ENCODE assay signal across 22 mouse cellular contexts in the genomic region with DNA sequence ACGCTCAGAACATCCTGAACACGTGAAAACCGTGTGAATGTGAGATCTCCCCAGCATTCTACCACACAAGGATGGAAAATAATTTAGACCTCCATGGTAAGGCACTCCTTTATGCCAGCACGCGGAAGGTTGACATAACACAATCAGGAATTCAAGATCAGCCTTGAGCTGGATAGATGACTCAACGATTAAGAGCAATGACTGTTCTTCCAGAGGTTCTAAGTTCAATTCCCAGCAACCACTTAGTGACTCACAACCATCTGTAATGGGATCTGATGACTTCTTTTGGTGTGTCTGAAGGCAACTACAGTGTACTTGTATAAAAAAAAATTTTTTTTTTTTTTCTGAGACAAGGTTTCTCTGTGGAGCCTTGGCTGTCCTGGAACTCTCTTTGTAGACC. TPM values are rescaled to one million over a fixed set of nuclear protein-coding genes. Genes with fewer than 3 reads are reported as not detected.
A peak's percentile ranks its signal among the peaks of the same experiment; 100 is the strongest.
DNase-seq lines count a peak whose midpoint lies in the region; ATAC-seq and TF ChIP-seq lines count a peak whose summit lies in the region.
"Had no signal": no experiment of that assay in that cellular context is flagged by ENCODE, and none has a peak within 500 bp of the region (broad histone marks: within the 10 kb centered on the region; RNA-seq: fewer than 3 reads in every experiment).

No protein-coding gene starts in this region.

- H3K4me3 ChIP-seq in heart, embryonic 14.5 days (ENCODE audit: control insufficient read depth in 1 of 2, insufficient read depth in 1 of 2, low read depth in 1 of 2, low read length in 2 of 2), result peak overlapping the region in 1 of 2 experiments; percentile 21; a peak in 1 of 4 replicates
- no peak overlapping the region for H3K4me3 ChIP-seq in stomach, embryonic 14.5 days (ENCODE audit: low read depth, low read length)
- H3K4me3 ChIP-seq in stomach, postnatal 0 days (ENCODE audit: low read depth, low read length), result no peak overlapping the region
- H3K4me3 ChIP-seq in brown adipose tissue, adult 24 weeks (ENCODE audit: insufficient read depth, low read depth, low read length), result 0 out of 2 replicates have a peak overlapping the region, but pooled peaks have one; percentile 29
- H3K4me3 ChIP-seq: hindbrain, embryonic 15.5 days; liver, embryonic 13.5 days; neural tube, embryonic 13.5 days had no signal

- no peaks in the 10 kb centered on the region for H3K27me3 ChIP-seq in heart, embryonic 14.5 days (ENCODE audit: control insufficient read depth, insufficient read depth, low read length)
- H3K27me3 ChIP-seq in stomach, embryonic 14.5 days (ENCODE audit: control insufficient read depth, insufficient read depth, low read length), result no peaks in the 10 kb centered on the region
- no peaks in the 10 kb centered on the region for H3K27me3 ChIP-seq in stomach, postnatal 0 days (ENCODE audit: control insufficient read depth, insufficient read depth, low read length)

- no peak for TF ChIP-seq CTCF in stomach, postnatal 0 days (IDR thresholded peaks at IDR 0.05; ENCODE audit: low read depth)

- peaks cover 4 to 6% of the 10 kb centered on the region in 2 experiments; a peak in 3 of 4 replicates for H3K4me1 ChIP-seq in heart, embryonic 14.5 days (ENCODE audit: control insufficient read depth in 2 of 2, insufficient read depth in 2 of 2, low read length in 2 of 2)
- H3K4me1 ChIP-seq in stomach, embryonic 14.5 days (ENCODE audit: control insufficient read depth, insufficient read depth, low read length), result no peaks in the 10 kb centered on the region
- H3K4me1 ChIP-seq in stomach, postnatal 0 days (replicated peaks; ENCODE audit: control insufficient read depth, insufficient read depth), result no peaks in the 10 kb centered on the region
- no peaks in the 10 kb centered on the region for H3K4me1 ChIP-seq in brown adipose tissue, adult 24 weeks (ENCODE audit: control insufficient read depth, insufficient read depth, insufficient read length, low read length)
- H3K4me1 ChIP-seq: hindbrain, embryonic 15.5 days; liver, embryonic 13.5 days; midbrain, embryonic 12.5 days; neural tube, embryonic 13.5 days had no signal

- no peak overlapping the region for H3K27ac ChIP-seq in heart, embryonic 14.5 days (replicated peaks in 1 of 2; ENCODE audit: control insufficient read depth in 1 of 2, insufficient read depth in 1 of 2, low read depth in 2 of 2, low read length in 2 of 2)
- H3K27ac ChIP-seq in stomach, embryonic 14.5 days (ENCODE audit: low read length), result no peak overlapping the region
- H3K27ac ChIP-seq in stomach, postnatal 0 days (replicated peaks), result no peak overlapping the region
- H3K27ac ChIP-seq in brown adipose tissue, adult 24 weeks (replicated peaks; ENCODE audit: low read depth, low read length), result no peak overlapping the region
- H3K27ac ChIP-seq: hindbrain, embryonic 15.5 days; liver, embryonic 13.5 days; midbrain, embryonic 12.5 days; neural tube, embryonic 13.5 days had no signal

- peak overlapping the region; percentile 48; the same call in 1 of the 2 replicates for H3K9ac ChIP-seq in heart, embryonic 14.5 days (ENCODE audit: low read length)
- H3K9ac ChIP-seq in stomach, embryonic 14.5 days (replicated peaks; ENCODE audit: low read depth, low read length), result no peak overlapping the region
- no peak overlapping the region for H3K9ac ChIP-seq in stomach, postnatal 0 days (ENCODE audit: low read length)
- H3K9ac ChIP-seq: forebrain, postnatal 0 days; hindbrain, embryonic 15.5 days; liver, embryonic 13.5 days; midbrain, embryonic 12.5 days; neural tube, embryonic 13.5 days had no signal

- no peaks in the 10 kb centered on the region for H3K9me3 ChIP-seq in heart, embryonic 14.5 days (ENCODE audit: control insufficient read depth, low read length)
- H3K9me3 ChIP-seq in stomach, embryonic 14.5 days (ENCODE audit: control insufficient read depth, low read depth, low read length), result no peaks in the 10 kb centered on the region
- no peaks in the 10 kb centered on the region for H3K9me3 ChIP-seq in stomach, postnatal 0 days (ENCODE audit: control insufficient read depth, low read length)
- H3K9me3 ChIP-seq: hindbrain, embryonic 15.5 days; liver, embryonic 13.5 days; midbrain, embryonic 12.5 days; neural tube, embryonic 13.5 days had no signal

- DNase-seq in heart, postnatal 4 days, result no peak
- no peak for DNase-seq in stomach, postnatal 0 days (ENCODE audit: low spot score)
- DNase-seq in left cerebral cortex, adult 9 months (ENCODE audit: low spot score in 2 of 2), result no peak
- DNase-seq in layer of hippocampus, adult 11-12 months (ENCODE audit: low spot score), result no peak
- DNase-seq: adrenal gland, postnatal 36 days; cerebellum, adult 18-20 months; embryo, embryonic 11 days; forebrain, postnatal 0 days; gastrocnemius, postnatal 36 days; heart, postnatal 10 days; kidney, adult 18-20 months; kidney, postnatal 14 days; liver, embryonic 13.5 days; right cerebral cortex, adult 18-20 months had no signal

- TF ChIP-seq EP300 in stomach, postnatal 0 days (optimal IDR thresholded peaks at IDR 0.05), result no peak

- WGBS in heart, embryonic 14.5 days, result 51% methylated on average over 6 of the region's 6 CpGs
- WGBS in stomach, embryonic 14.5 days, result 65% methylated on average over 6 of the region's 6 CpGs
- WGBS in stomach, postnatal 0 days, result 68% methylated on average over 6 of the region's 6 CpGs

- no peaks in the 10 kb centered on the region for H3K36me3 ChIP-seq in heart, embryonic 14.5 days (ENCODE audit: control insufficient read depth, insufficient read depth, low read length)
- H3K36me3 ChIP-seq in stomach, embryonic 14.5 days (ENCODE audit: control insufficient read depth, insufficient read depth, low read length), result no peaks in the 10 kb centered on the region
- no peaks in the 10 kb centered on the region for H3K36me3 ChIP-seq in stomach, postnatal 0 days (ENCODE audit: control insufficient read depth, insufficient read depth, low read length)
- H3K36me3 ChIP-seq: hindbrain, embryonic 15.5 days; liver, embryonic 13.5 days; midbrain, embryonic 12.5 days; neural tube, embryonic 13.5 days had no signal

- H3K4me2 ChIP-seq in heart, embryonic 14.5 days (ENCODE audit: low read length), result peak overlapping the region; percentile 66
- H3K4me2 ChIP-seq in stomach, embryonic 14.5 days (replicated peaks; ENCODE audit: low read depth, low read length), result peak overlapping the region; percentile 20; the same call in 1 of the 2 replicates
- no peak overlapping the region for H3K4me2 ChIP-seq in stomach, postnatal 0 days (replicated peaks; ENCODE audit: low read depth)
- H3K4me2 ChIP-seq: liver, embryonic 13.5 days had no signal

- ATAC-seq in heart, embryonic 14.5 days (ENCODE audit: insufficient number of reproducible peaks, insufficient read depth, low FRiP score, low read depth), result no peak
- no peak for ATAC-seq in stomach, embryonic 14.5 days (ENCODE audit: insufficient number of reproducible peaks, insufficient read depth, low FRiP score, low read depth)
- no peak for ATAC-seq in stomach, postnatal 0 days (ENCODE audit: low FRiP score, low TSS enrichment)
- ATAC-seq: forebrain, postnatal 0 days had no signal

RNA-seq across cellular contexts. Expression of gene Nlrp12, which starts 15.8 kb away (rescaled TPM):
- polyA plus RNA-seq in heart, embryonic 14.5 days (2014; fragmentation: Nextera tagmentation; extraction: Ambion mirVana), result 0.04 TPM in 1 of 2 replicates, not detected in the other
- total RNA-seq in heart, postnatal 4 days (2021), result under 1 TPM; 0.07 TPM
- not detected in 2 replicates for polyA plus RNA-seq in stomach, embryonic 14.5 days (2014; fragmentation: Nextera tagmentation; extraction: Ambion mirVana)
- 0.01 TPM in 1 of 2 replicates, not detected in the other for polyA plus RNA-seq in stomach, postnatal 0 days (2015; fragmentation: Nextera tagmentation; extraction: Ambion mirVana)
- not detected in 2 replicates for polyA plus RNA-seq in brown adipose tissue, adult 24 weeks (2012; ENCODE audit: insufficient read depth, insufficient read length, missing spikeins)
- total RNA-seq: forebrain, postnatal 0 days; gastrocnemius, postnatal 36 days had no signal
- polyA plus RNA-seq: limb, embryonic 11.5 days; midbrain, embryonic 12.5 days; neural tube, embryonic 13.5 days; thymus, postnatal 0 days had no signal

RNA-seq across cellular contexts. Expression of gene Myadm, which starts 23.6 kb away (rescaled TPM):
- polyA plus RNA-seq in heart, embryonic 14.5 days (2014; fragmentation: Nextera tagmentation; extraction: Ambion mirVana), result 220 and 248 TPM in 2 replicates
- total RNA-seq in heart, postnatal 4 days (2021), result 100 to 1,000 TPM; 299 to 315 TPM
- 204 and 212 TPM in 2 replicates for polyA plus RNA-seq in stomach, embryonic 14.5 days (2014; fragmentation: Nextera tagmentation; extraction: Ambion mirVana)
- polyA plus RNA-seq in stomach, postnatal 0 days (2015; fragmentation: Nextera tagmentation; extraction: Ambion mirVana), result 94.0 and 97.7 TPM in 2 replicates
- polyA plus RNA-seq in brown adipose tissue, adult 24 weeks (2012; ENCODE audit: insufficient read depth, insufficient read length, missing spikeins), result 45.0 and 52.3 TPM in 2 replicates

RNA-seq across cellular contexts. Expression of gene Prkcg, which starts 23.7 kb away (rescaled TPM):
- polyA plus RNA-seq in heart, embryonic 14.5 days (2014; fragmentation: Nextera tagmentation; extraction: Ambion mirVana), result 0.28 and 0.59 TPM in 2 replicates
- 1 to 10 TPM; 5.7 to 8.5 TPM for total RNA-seq in heart, postnatal 4 days (2021)
- 0.39 and 0.75 TPM in 2 replicates for polyA plus RNA-seq in stomach, embryonic 14.5 days (2014; fragmentation: Nextera tagmentation; extraction: Ambion mirVana)
- polyA plus RNA-seq in stomach, postnatal 0 days (2015; fragmentation: Nextera tagmentation; extraction: Ambion mirVana), result 0.13 and 0.24 TPM in 2 replicates
- polyA plus RNA-seq in brown adipose tissue, adult 24 weeks (2012; ENCODE audit: insufficient read depth, insufficient read length, missing spikeins), result 1.4 and 2.9 TPM in 2 replicates
